8 mouse cellular contexts compared by ENCODE assay signal in the genomic region with DNA sequence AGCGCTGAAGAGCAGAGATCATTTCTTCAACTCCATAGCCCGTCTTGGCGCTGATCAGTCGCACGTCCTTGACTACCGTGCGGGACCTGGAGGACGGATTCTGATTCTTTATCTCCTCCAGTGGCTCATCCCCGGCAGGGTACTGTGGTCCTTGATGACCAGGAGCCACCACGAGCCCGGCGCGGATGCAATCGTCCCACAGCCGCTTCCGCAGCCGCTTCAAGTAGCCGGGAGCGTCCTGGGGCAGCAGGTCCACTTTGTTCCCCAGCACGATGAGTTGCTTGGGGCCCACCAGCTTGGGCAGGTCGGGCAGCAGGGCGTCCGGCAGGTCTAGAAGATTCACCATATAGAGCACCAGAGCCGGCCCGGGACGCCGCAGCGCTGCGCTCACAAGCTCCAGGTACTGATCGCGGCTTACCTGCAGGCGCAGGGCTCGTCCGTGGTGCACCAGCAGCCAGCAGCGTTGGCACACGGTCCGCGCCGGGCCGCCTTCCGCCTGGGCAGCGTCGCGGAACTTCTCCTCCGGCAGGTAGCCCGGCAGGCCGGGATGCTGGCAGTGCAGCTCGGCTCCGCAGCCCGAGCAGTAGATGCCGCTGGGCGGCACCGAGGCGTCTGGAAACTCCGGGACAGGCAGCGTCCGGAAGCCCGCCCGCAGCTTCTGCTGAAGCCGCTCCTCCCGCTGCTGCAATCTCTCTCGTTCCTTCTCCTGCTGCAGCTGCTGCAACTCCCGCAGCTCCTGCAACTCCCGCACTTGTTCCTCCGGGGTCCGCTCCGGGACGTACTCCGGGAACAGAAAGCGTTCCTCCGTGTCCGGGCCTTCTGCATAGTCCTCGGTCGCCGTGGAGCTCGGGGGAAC. TPM values are rescaled to one million over a fixed set of nuclear protein-coding genes. Genes with fewer than 3 reads are reported as not detected.
DNase-seq lines count a peak whose midpoint lies in the region; ATAC-seq lines count a peak whose summit lies in the region.

No protein-coding gene starts in this region.

- peak overlapping the region; percentile 96 for H3K27ac ChIP-seq in forebrain, embryonic 16.5 days (ENCODE audit: low read length)
- 0 out of 2 replicates have a peak overlapping the region, but pooled peaks have one; percentile 23 for H3K27ac ChIP-seq in intestine, embryonic 15.5 days
- H3K27ac ChIP-seq in lung, embryonic 15.5 days = no peak overlapping the region; the same call in 1 of the 2 replicates

- under 1% methylated on average over 75 of the region's 76 CpGs for WGBS in forebrain, embryonic 16.5 days
- WGBS in intestine, embryonic 15.5 days = under 1% methylated on average over 76 of the region's 76 CpGs
- under 1% methylated on average over 75 of the region's 76 CpGs for WGBS in lung, embryonic 15.5 days

- peak overlapping the region; percentile 88 for H3K4me3 ChIP-seq in forebrain, embryonic 16.5 days (replicated peaks; ENCODE audit: low read length)
- H3K4me3 ChIP-seq in intestine, embryonic 15.5 days (replicated peaks) = peak overlapping the region; percentile 83
- peak overlapping the region; percentile 67 for H3K4me3 ChIP-seq in lung, embryonic 15.5 days

- peaks cover 23% of the 10 kb centered on the region for H3K4me1 ChIP-seq in forebrain, embryonic 16.5 days (replicated peaks; ENCODE audit: control insufficient read depth, insufficient read depth, low read length)
- H3K4me1 ChIP-seq in intestine, embryonic 15.5 days (replicated peaks) = peaks cover 17% of the 10 kb centered on the region
- H3K4me1 ChIP-seq in lung, embryonic 15.5 days = peaks cover 26% of the 10 kb centered on the region

- peak overlapping the region; percentile 88 for H3K9ac ChIP-seq in forebrain, embryonic 16.5 days (replicated peaks; ENCODE audit: low read depth, low read length)
- H3K9ac ChIP-seq in intestine, embryonic 15.5 days = peak overlapping the region; percentile 68
- H3K9ac ChIP-seq in lung, embryonic 15.5 days = peak overlapping the region; percentile 73

- no peaks in the 10 kb centered on the region for H3K27me3 ChIP-seq in forebrain, embryonic 16.5 days (replicated peaks; ENCODE audit: control insufficient read depth, insufficient read depth, low read length)
- no peaks in the 10 kb centered on the region for H3K27me3 ChIP-seq in intestine, embryonic 15.5 days (replicated peaks)
- H3K27me3 ChIP-seq in lung, embryonic 15.5 days = no peaks in the 10 kb centered on the region

- peaks cover 5% of the 10 kb centered on the region; the same call in 1 of the 2 replicates for H3K36me3 ChIP-seq in forebrain, embryonic 16.5 days (ENCODE audit: control insufficient read depth, insufficient read depth)
- H3K36me3 ChIP-seq in intestine, embryonic 15.5 days = peaks cover 9% of the 10 kb centered on the region
- peaks cover 29% of the 10 kb centered on the region for H3K36me3 ChIP-seq in lung, embryonic 15.5 days

- H3K9me3 ChIP-seq in forebrain, embryonic 16.5 days (ENCODE audit: control insufficient read depth, low read length) = no peaks in the 10 kb centered on the region
- H3K9me3 ChIP-seq in intestine, embryonic 15.5 days = no peaks in the 10 kb centered on the region
- H3K9me3 ChIP-seq in lung, embryonic 15.5 days = no peaks in the 10 kb centered on the region

- DNase-seq in cerebellum, adult 9-11 months = no peak
- DNase-seq in A20 (ENCODE audit: low read depth, low spot score) = peak; percentile 75
- peak; percentile 1 for DNase-seq in brain, embryonic 18.5 days (ENCODE audit: low read depth, low spot score)
- DNase-seq in ovary, postnatal 14 days (ENCODE audit: low spot score) = peak; percentile 4

- peak; percentile 17; the same call in 1 of the 2 replicates for ATAC-seq in cerebellum, adult (ENCODE audit: insufficient number of reproducible peaks, low FRiP score, low TSS enrichment)
- ATAC-seq in forebrain, embryonic 16.5 days = peak; percentile 21
- ATAC-seq in intestine, embryonic 15.5 days = peak; percentile 48
- ATAC-seq in lung, embryonic 15.5 days (ENCODE audit: borderline replicate concordance, extremely low read depth, low FRiP score, low TSS enrichment) = peak; percentile 28

- H3K4me2 ChIP-seq in forebrain, embryonic 16.5 days (ENCODE audit: low read length) = peak overlapping the region; percentile 97
- peak overlapping the region; percentile 93 for H3K4me2 ChIP-seq in intestine, embryonic 15.5 days (replicated peaks)
- H3K4me2 ChIP-seq in lung, embryonic 15.5 days = peak overlapping the region; percentile 91

RNA-seq across cellular contexts. Expression of gene Noa1, which starts 0.6 kb away (rescaled TPM):
- polyA plus RNA-seq in forebrain, embryonic 16.5 days (2015; fragmentation: Nextera tagmentation; extraction: Ambion mirVana) = 41.0 and 46.7 TPM in 2 replicates
- polyA plus RNA-seq in intestine, embryonic 15.5 days (2015; fragmentation: Nextera tagmentation; extraction: Ambion mirVana) = 35.3 and 35.4 TPM in 2 replicates
- 28.4 and 29.4 TPM in 2 replicates for polyA plus RNA-seq in lung, embryonic 15.5 days (2015; fragmentation: Nextera tagmentation; extraction: Ambion mirVana)

RNA-seq across cellular contexts. Expression of gene Polr2b, which starts 0.7 kb away (rescaled TPM):
- 74.8 and 84.3 TPM in 2 replicates for polyA plus RNA-seq in forebrain, embryonic 16.5 days (2015; fragmentation: Nextera tagmentation; extraction: Ambion mirVana)
- polyA plus RNA-seq in intestine, embryonic 15.5 days (2015; fragmentation: Nextera tagmentation; extraction: Ambion mirVana) = 51.5 and 55.9 TPM in 2 replicates
- polyA plus RNA-seq in lung, embryonic 15.5 days (2015; fragmentation: Nextera tagmentation; extraction: Ambion mirVana) = 64.0 and 65.1 TPM in 2 replicates

RNA-seq across cellular contexts. Expression of gene Rest, which starts 44.0 kb away (rescaled TPM):
- polyA plus RNA-seq in forebrain, embryonic 16.5 days (2015; fragmentation: Nextera tagmentation; extraction: Ambion mirVana) = 6.7 and 8.1 TPM in 2 replicates
- polyA plus RNA-seq in intestine, embryonic 15.5 days (2015; fragmentation: Nextera tagmentation; extraction: Ambion mirVana) = 24.0 and 28.0 TPM in 2 replicates
- 33.5 and 34.2 TPM in 2 replicates for polyA plus RNA-seq in lung, embryonic 15.5 days (2015; fragmentation: Nextera tagmentation; extraction: Ambion mirVana)
